Mouse (Mus musculus) cerebellum, adult 2 months (tissue): Measurements from ENCODE around the gene Rhcg.

ENCODE experiments used
- CTCF ChIP-seq: fragments of 200-500 bp; IDR thresholded peaks from 2 replicates; pipeline ENCODE4 v1.5.1; 2011; ENCODE audit warnings: low read depth, mild to moderate bottlenecking, control low read depth, low read length, moderate library complexity, borderline replicate concordance; ENCODE audit not compliant: insufficient read depth
- POLR2A ChIP-seq: fragments of 200-500 bp; IDR thresholded peaks from 2 replicates; pipeline ENCODE4 v1.6.1; 2011; ENCODE audit warnings: low read length, control low read depth, borderline replicate concordance; ENCODE audit not compliant: insufficient read depth

DNA sequence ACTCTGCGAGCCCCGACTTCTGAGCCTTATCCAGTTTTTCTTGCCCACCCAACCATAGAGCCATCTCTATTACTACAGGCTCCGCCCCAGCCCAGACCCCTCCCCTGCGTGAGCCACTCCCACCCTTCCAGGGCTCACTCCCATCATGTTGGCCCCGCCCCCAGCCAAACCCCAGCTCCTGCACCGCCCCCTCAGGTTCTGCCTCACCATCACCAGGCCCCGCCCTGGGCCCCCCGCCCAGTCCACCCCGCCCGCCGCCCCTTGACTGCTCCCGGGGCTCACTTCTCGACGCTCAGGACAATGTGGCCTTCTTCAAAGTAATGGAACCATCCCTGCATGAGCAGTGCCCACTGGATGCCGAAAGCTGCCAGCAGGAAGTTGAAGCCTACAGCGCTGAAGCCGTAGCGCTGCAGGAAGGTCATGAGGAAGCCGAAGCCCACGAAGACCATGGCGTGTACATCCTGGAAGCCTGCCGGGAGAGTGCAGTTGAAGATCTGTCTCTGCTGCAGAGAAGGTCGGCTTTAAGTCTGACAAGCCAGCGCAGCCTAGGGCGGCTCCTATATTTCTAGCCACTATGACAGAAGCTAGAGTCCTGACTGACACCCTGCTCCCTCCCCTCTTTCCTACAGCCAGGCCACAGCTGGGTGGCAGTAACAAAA, 10.1 kb downstream of the Rhcg start:
- TF ChIP-seq POLR2A = no peak
- TF ChIP-seq CTCF = no peak
